Comparison of ENCODE assay signal across 21 mouse cellular contexts in genomic region chr8:83186376-83186775, GRCm38 (mm10). TPM values are rescaled to one million over a fixed set of nuclear protein-coding genes. Genes with fewer than 3 reads are reported as not detected.
A peak's percentile ranks its signal among the peaks of the same experiment; 100 is the strongest.
DNase-seq lines count a peak whose midpoint lies in the region; ATAC-seq and TF ChIP-seq lines count a peak whose summit lies in the region.
"Had no signal": no experiment of that assay in that cellular context is flagged by ENCODE, and none has a peak within 500 bp of the region (broad histone marks: within the 10 kb centered on the region; RNA-seq: fewer than 3 reads in every experiment).

No protein-coding gene starts in this region.

- no peaks in the 10 kb centered on the region for H3K27me3 ChIP-seq in intestine, embryonic 14.5 days (replicated peaks; ENCODE audit: control insufficient read depth, insufficient read depth, low read length)
- no peaks in the 10 kb centered on the region for H3K27me3 ChIP-seq in intestine, embryonic 16.5 days (replicated peaks; ENCODE audit: control insufficient read depth, insufficient read depth, low read length)
- no peaks in the 10 kb centered on the region for H3K27me3 ChIP-seq in lung, embryonic 15.5 days
- H3K27me3 ChIP-seq in limb, embryonic 12.5 days: no peaks in the 10 kb centered on the region
- H3K27me3 ChIP-seq: neural tube, embryonic 13.5 days had no signal

- 0 out of 2 replicates have a peak, but pooled peaks have one; percentile 45 for ATAC-seq in intestine, embryonic 14.5 days (replicated peaks; ENCODE audit: low FRiP score, low TSS enrichment, low read depth)
- ATAC-seq in intestine, embryonic 16.5 days: no peak
- ATAC-seq in lung, embryonic 15.5 days (ENCODE audit: borderline replicate concordance, extremely low read depth, low FRiP score, low TSS enrichment): peak; percentile 45; the same call in 1 of the 2 replicates
- 0 out of 2 replicates have a peak, but pooled peaks have one; percentile 45 for ATAC-seq in limb, embryonic 12.5 days (ENCODE audit: insufficient number of reproducible peaks, insufficient read depth, low FRiP score, low TSS enrichment, low read depth)
- ATAC-seq: hindbrain, embryonic 16.5 days had no signal

- no peak for TF ChIP-seq CTCF in lung, adult 2 months (IDR thresholded peaks at IDR 0.05; ENCODE audit: insufficient read depth, low read length)

- WGBS in intestine, embryonic 14.5 days: 32% methylated on average over 6 of the region's 6 CpGs
- 46% methylated on average over 6 of the region's 6 CpGs for WGBS in intestine, embryonic 16.5 days
- 24% methylated on average over 6 of the region's 6 CpGs for WGBS in lung, embryonic 15.5 days
- 51% methylated on average over 6 of the region's 6 CpGs for WGBS in lung, adult 2 months
- 53% methylated on average over 6 of the region's 6 CpGs for WGBS in limb, embryonic 12.5 days

- H3K27ac ChIP-seq in intestine, embryonic 14.5 days (ENCODE audit: low read depth): no peak overlapping the region
- H3K27ac ChIP-seq in intestine, embryonic 16.5 days (ENCODE audit: low read length): no peak overlapping the region
- H3K27ac ChIP-seq in lung, embryonic 15.5 days: peak overlapping the region; percentile 52; the same call in 1 of the 2 replicates
- no peak overlapping the region for H3K27ac ChIP-seq in limb, embryonic 12.5 days

- H3K36me3 ChIP-seq in intestine, embryonic 14.5 days (ENCODE audit: control insufficient read depth, insufficient read depth, low read length): no peaks in the 10 kb centered on the region
- H3K36me3 ChIP-seq in intestine, embryonic 16.5 days (ENCODE audit: control insufficient read depth, insufficient read depth, low read length): no peaks in the 10 kb centered on the region
- H3K36me3 ChIP-seq in lung, embryonic 15.5 days: no peaks in the 10 kb centered on the region
- H3K36me3 ChIP-seq in limb, embryonic 12.5 days: no peaks in the 10 kb centered on the region
- H3K36me3 ChIP-seq: G1E; neural tube, embryonic 13.5 days had no signal

- no peak overlapping the region for H3K9ac ChIP-seq in intestine, embryonic 14.5 days (ENCODE audit: low read length)
- H3K9ac ChIP-seq in intestine, embryonic 16.5 days (ENCODE audit: low read depth, low read length): no peak overlapping the region
- no peak overlapping the region for H3K9ac ChIP-seq in lung, embryonic 15.5 days
- H3K9ac ChIP-seq in limb, embryonic 12.5 days (replicated peaks): no peak overlapping the region
- H3K9ac ChIP-seq: neural tube, embryonic 13.5 days had no signal

- DNase-seq in intestine, embryonic 14.5 days (ENCODE audit: low spot score): no peak
- DNase-seq in lung, adult 2 months: no peak
- peak; percentile 27 for DNase-seq in lung, postnatal 36 days
- no peak for DNase-seq in T-cell, adult 2 months (ENCODE audit: low spot score)
- no peak for DNase-seq in cerebellum, postnatal 14 days
- DNase-seq: adrenal gland, adult 8-10 months; cerebellum, adult 11 months; cerebellum, postnatal 36 days; gastrocnemius, postnatal 10 days; heart, postnatal 10 days; spleen, adult 18-20 months; thymus, postnatal 36 days had no signal

- H3K4me1 ChIP-seq in intestine, embryonic 14.5 days (replicated peaks; ENCODE audit: control insufficient read depth, insufficient read depth, low read length): peaks cover 25% of the 10 kb centered on the region
- peaks cover 35% of the 10 kb centered on the region for H3K4me1 ChIP-seq in intestine, embryonic 16.5 days (ENCODE audit: control insufficient read depth, insufficient read depth, low read length)
- H3K4me1 ChIP-seq in lung, embryonic 15.5 days: peaks cover 20% of the 10 kb centered on the region
- no peaks in the 10 kb centered on the region for H3K4me1 ChIP-seq in lung, adult 2 months (ENCODE audit: control insufficient read depth, insufficient read depth, low read length)
- 0 out of 2 replicates have a peak, but pooled peaks cover 2% of the 10 kb centered on the region for H3K4me1 ChIP-seq in limb, embryonic 12.5 days (replicated peaks)

- no peak overlapping the region for H3K4me3 ChIP-seq in intestine, embryonic 14.5 days (ENCODE audit: low read depth, low read length)
- no peak overlapping the region for H3K4me3 ChIP-seq in intestine, embryonic 16.5 days (ENCODE audit: low read length)
- no peak overlapping the region for H3K4me3 ChIP-seq in lung, embryonic 15.5 days
- H3K4me3 ChIP-seq in lung, adult 2 months (replicated peaks; ENCODE audit: extremely low read depth, low read depth, low read length): no peak overlapping the region
- H3K4me3 ChIP-seq in limb, embryonic 12.5 days (replicated peaks): no peak overlapping the region
- H3K4me3 ChIP-seq: neural tube, embryonic 13.5 days had no signal

- no peak for TF ChIP-seq POLR2A in lung, adult 2 months (IDR thresholded peaks at IDR 0.05; ENCODE audit: borderline replicate concordance, extremely low read depth, low read depth, low read length)

- no peak overlapping the region for H3K4me2 ChIP-seq in intestine, embryonic 14.5 days (ENCODE audit: low read length)
- no peak overlapping the region for H3K4me2 ChIP-seq in intestine, embryonic 16.5 days (ENCODE audit: low read depth, low read length)
- H3K4me2 ChIP-seq in lung, embryonic 15.5 days: no peak overlapping the region
- H3K4me2 ChIP-seq in limb, embryonic 12.5 days: no peak overlapping the region
- H3K4me2 ChIP-seq: liver, embryonic 11.5 days; midbrain, embryonic 11.5 days; neural tube, embryonic 13.5 days had no signal

- H3K9me3 ChIP-seq in intestine, embryonic 14.5 days (ENCODE audit: control insufficient read depth, low read length): no peaks in the 10 kb centered on the region
- no peaks in the 10 kb centered on the region for H3K9me3 ChIP-seq in intestine, embryonic 16.5 days (ENCODE audit: control insufficient read depth, low read length)
- no peaks in the 10 kb centered on the region for H3K9me3 ChIP-seq in lung, embryonic 15.5 days
- H3K9me3 ChIP-seq in limb, embryonic 12.5 days: no peaks in the 10 kb centered on the region
- H3K9me3 ChIP-seq: G1E; neural tube, embryonic 13.5 days had no signal

RNA-seq across cellular contexts. Expression of gene Gm10645, which starts 20.4 kb away (rescaled TPM):
- 2.1 and 2.3 TPM in 2 replicates for polyA plus RNA-seq in intestine, embryonic 14.5 days (2014; fragmentation: Nextera tagmentation; extraction: Ambion mirVana)
- 0.43 and 1.0 TPM in 2 replicates for polyA plus RNA-seq in intestine, embryonic 16.5 days (2015; fragmentation: Nextera tagmentation; extraction: Ambion mirVana)
- 1.2 and 1.4 TPM in 2 replicates for polyA plus RNA-seq in lung, embryonic 15.5 days (2015; fragmentation: Nextera tagmentation; extraction: Ambion mirVana)
- polyA plus RNA-seq in lung, adult 2 months (2012; rRNA removed): 0.67 and 1.4 TPM in 2 replicates
- 1.6 TPM in 2 replicates for polyA plus RNA-seq in limb, embryonic 12.5 days (2016; fragmentation: Nextera tagmentation; extraction: Ambion mirVana)
- polyA plus RNA-seq: G1E; testis, adult 2 months had no signal

RNA-seq across cellular contexts. Expression of gene Tbc1d9, which starts 21.2 kb away (rescaled TPM):
- 2.9 and 3.5 TPM in 2 replicates for polyA plus RNA-seq in intestine, embryonic 14.5 days (2014; fragmentation: Nextera tagmentation; extraction: Ambion mirVana)
- 1.3 and 1.6 TPM in 2 replicates for polyA plus RNA-seq in intestine, embryonic 16.5 days (2015; fragmentation: Nextera tagmentation; extraction: Ambion mirVana)
- polyA plus RNA-seq in lung, embryonic 15.5 days (2015; fragmentation: Nextera tagmentation; extraction: Ambion mirVana): 1.7 and 2.0 TPM in 2 replicates
- 21.9 and 22.7 TPM in 2 replicates for polyA plus RNA-seq in lung, adult 2 months (2012; rRNA removed)
- polyA plus RNA-seq in limb, embryonic 12.5 days (2016; fragmentation: Nextera tagmentation; extraction: Ambion mirVana): 1.7 and 2.0 TPM in 2 replicates
- polyA plus RNA-seq: G1E had no signal
